Mouse (Mus musculus) left cerebral cortex, adult 8-10 months (tissue): ENCODE results near the gene Tppp. TPM values are rescaled to one million over a fixed set of nuclear protein-coding genes. Genes with fewer than 3 reads are reported as not detected.

Source experiments
- total RNA-seq, 4 experiments: library from RNA; stranded (reverse); gene quantifications; 2 replicates each; pipeline ENCODE4 v1.2.4; 2022

The Tppp gene
- total RNA-seq, 4 experiments from 2014 or later = 315 to 345 (median 329) TPM

Other genes with a start within 250 kb of the Tppp start
- 1 to 10 TPM; 2.6 to 3.4 (median 3.2) TPM for gene Nkd2, start 161.8 kb upstream of the Tppp start, total RNA-seq
- gene Trip13, start 71.6 kb upstream of the Tppp start, total RNA-seq = 1 to 10 TPM in 1 of 4 experiments, under 1 TPM in 3; 0.37 to 2.4 (median 0.70) TPM
- 10 to 100 TPM; 75.5 to 86.0 (median 76.3) TPM for gene Brd9, start 71.6 kb upstream of the Tppp start, total RNA-seq
- not detected for gene Zdhhc11, start 45.6 kb upstream of the Tppp start, total RNA-seq
- gene Cep72, start 52.9 kb downstream of the Tppp start, total RNA-seq = 1 to 10 TPM; 2.6 to 3.7 (median 2.9) TPM
- gene Slc9a3, start 112.0 kb downstream of the Tppp start, total RNA-seq = 1 to 10 TPM; 2.0 to 2.7 (median 2.4) TPM
- 10 to 100 TPM; 76.1 to 77.0 (median 76.6) TPM for gene Exoc3, start 199.3 kb downstream of the Tppp start, total RNA-seq